Mouse (Mus musculus): Measurements from ENCODE around the gene Reg3a. TPM values are rescaled to one million over a fixed set of nuclear protein-coding genes. Genes with fewer than 3 reads are reported as not detected.
A peak's percentile ranks its signal among the peaks of the same experiment; 100 is the strongest.
"Not testable (repeated sequence)": the region's sequence is repeated elsewhere in the genome, so short reads cannot be mapped to it uniquely, and the experiment has no call there.

Reg3a gene
- not detected for total RNA-seq (2021)

DNA sequence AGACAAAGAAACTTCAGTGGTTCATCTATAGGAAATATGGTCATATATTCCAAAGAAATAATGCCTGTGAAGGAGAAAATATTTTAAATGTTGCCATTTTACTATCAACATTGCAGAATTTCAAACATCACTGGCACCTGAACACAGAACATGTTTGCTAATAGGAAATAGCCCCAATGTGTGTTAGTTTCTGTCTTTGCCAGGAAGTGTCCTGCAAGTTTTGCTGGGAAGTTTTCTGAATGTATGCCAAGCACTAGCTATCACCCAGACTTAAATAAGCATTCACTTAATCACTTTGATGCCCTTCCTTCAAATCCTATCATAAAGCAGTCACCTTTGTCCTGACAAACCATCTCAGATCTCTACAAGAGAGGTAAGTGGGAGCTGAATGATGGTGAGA, at the start of gene Reg3a:
Reg3a (plus strand) TSS at position 301 of the 400 bp plus-strand sequence.
- intact Hi-C loops (cut with DNase I): no loop called here
- no peak for DNase-seq

DNA sequence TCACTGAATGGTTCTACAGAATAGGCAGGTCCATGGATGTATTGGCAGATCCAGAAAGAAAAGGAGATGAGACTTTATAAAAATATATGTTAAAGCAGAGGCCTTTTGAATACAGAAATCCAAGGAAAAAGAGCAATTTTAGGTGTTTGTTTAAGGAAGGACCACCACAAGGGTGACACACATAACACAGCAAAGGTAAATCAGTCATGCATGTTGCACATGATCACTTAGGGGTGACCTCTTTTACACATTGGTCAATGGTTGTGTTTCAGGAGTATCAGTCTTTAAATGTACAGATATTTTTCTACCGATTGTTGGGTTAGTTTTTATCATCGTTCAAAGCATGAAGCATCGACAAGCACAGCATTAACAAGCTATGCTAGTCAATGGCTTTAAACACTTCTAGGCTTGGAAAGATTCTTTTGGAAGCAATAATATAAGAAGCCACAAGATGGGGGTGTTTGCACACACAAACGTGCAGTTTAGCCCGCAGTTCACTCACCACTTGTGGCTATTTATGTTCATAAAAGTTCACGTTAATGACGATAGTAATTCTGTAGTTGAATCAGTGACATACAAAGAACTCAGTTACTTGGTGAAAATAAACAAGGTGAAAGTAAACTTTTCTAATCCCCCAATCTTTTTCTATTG, 48.5 kb upstream of the Reg3a start:
- DNase-seq: peak; percentile 4
- intact Hi-C loops (cut with DNase I): loop anchor here (2.0 kb wide), 1 partner anchor 183 kb away; no protein-coding TSS in a partner anchor

DNA sequence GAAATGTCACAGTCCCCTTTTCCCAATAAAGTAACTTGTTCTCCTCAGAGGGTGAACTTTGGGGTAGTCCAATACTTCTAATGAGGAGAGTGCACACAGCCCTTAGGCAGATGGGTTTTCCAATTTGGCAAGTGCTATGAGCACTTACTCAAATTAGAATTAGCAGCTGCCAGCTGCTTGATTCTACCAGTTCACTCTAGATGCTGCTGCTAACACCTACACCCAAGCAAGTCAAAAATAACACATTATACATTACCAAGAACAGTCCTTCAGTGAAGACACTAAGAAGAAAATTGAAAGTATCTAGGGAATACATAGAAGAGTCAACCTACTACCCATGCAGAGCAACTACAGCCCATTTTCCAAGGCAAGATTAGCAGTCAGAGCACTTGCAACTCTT, 40.2 kb upstream of the Reg3a start:
- intact Hi-C loops (cut with DNase I): no loop called here
- no peak for DNase-seq

DNA sequence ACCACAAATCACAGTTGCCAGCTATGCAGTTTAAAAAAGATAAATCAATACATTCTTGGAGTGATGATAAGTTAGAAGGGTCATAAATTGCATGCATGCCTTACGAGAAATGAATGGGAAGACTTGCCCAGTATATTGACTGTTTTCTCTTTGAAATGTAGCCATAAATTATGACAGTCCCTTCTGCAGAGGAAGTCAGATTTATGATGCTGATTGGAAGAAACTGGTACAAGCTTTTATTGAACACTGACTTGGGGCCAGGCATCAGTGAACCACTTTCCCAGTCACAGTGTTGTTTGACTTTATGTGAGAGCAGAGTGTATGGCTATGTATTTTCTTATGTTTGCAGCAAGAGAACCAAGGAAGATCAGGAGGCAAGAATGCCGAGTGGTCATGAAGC, 38.8 kb upstream of the Reg3a start:
- DNase-seq: no peak
- intact Hi-C loops (cut with DNase I): no loop called here

DNA sequence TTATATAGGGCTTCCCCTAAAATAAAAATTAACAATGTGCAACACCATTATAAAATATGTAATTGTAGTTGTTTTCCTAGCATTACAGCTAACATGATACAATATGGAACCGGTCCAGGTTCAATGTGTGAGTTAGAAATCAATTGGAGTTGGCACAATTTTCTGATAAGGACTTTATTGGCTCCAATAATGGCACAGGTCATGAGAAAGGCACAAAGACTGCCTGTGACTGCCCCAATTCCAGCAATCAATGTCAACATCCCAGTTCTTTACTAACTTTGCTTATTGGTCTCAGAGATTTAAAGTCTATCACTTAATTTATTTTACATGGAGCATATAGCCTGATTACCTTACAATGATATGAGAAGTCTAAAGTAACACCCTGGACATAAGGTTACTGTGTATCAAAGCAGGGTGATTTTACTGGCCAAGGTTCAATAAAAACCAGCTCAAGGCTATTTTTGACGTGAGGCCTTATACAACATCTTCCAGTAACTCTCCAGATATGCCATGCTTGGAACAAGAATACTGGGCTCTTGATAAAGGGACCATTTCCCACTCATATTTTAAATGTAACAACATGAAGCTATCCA, 18.4 kb upstream of the Reg3a start:
- intact Hi-C loops (cut with DNase I): no loop called here
- DNase-seq: no peak

DNA sequence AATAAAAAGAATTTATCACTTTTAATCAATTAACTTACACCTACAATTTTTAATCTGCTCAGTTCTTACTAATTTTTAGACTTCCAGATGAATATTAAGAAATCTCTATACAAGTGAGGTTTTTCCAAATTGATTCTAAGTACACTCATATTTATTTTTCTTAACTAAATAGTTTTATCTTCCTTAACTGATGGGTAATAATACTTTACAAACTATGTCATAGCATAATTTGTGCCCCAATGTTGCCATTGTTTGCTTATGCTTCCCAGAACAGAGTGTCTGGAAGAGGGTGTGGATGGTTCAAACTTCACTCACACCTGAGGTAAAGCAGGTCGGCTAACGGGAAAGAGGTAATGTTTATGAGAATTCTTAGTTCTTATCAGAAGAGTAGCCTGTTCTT, 10.2 kb upstream of the Reg3a start, which contains the start of gene Reg3b:
Reg3b (plus strand) TSS at position 301 of the 400 bp plus-strand sequence.
- DNase-seq: no peak
- intact Hi-C loops (cut with DNase I): no loop called here

DNA sequence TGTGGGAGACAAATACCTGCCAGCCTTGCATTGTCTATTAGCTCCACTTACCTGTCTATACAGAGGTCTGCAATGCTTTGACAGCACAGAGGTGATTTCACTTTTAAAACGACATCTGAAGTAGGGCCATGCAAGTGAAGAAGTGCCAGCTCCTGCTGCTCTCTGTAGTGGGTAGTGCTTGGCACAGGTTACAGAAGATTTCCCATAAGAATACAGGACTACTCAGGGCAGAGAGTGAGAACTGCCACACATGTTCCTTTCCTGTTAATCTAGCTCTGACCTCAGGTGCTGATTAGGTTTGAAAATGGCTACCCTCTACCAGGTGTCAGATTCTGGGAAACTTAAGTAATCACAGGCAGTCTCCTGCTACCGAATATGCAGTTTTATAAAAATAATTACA, 1.7 kb upstream of the Reg3a start, which contains the start of gene Reg3d:
Reg3d (minus strand) TSS at position 101 of the 400 bp plus-strand sequence.
- DNase-seq: no peak
- intact Hi-C loops (cut with DNase I): no loop called here

DNA sequence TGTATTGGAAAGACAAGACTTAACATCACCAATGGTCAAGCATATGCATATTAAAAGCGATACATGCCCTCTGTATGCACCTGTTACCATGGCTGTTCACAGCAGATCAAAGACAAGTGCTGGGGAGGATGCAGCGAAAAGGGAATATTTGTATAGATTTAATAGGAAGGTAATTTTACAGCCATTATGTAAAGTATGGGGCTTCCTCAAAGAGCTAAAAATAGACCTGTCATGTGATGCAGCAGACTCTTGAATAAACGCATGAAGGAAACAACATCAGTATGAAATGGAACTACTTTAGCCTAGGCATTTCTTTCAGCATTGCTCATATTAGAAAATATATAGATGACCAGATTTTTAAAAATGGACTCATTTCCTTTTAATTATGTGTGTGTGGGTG, 5.1 kb downstream of the Reg3a start:
- no peak for DNase-seq
- intact Hi-C loops (cut with DNase I): no loop called here

DNA sequence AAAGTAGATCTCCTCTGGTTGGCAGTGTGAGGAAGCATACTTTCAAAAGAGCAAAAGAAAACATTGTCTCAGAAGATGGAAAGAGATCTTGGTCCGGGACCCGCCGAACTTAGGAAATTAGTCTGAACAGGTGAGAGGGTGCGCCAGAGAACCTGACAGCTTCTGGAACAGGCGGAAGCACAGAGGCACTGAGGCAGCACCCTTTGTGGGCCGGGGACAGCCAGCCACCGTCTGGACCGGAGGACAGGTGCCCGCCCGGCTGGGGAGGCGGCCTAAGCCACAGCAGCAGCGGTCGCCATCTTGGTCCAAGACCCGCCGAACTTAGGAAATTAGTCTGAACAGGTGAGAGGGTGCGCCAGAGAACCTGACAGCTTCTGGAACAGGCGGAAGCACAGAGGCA, 14.8 kb downstream of the Reg3a start, which contains the start of gene Reg2:
Reg2 (plus strand) TSS at position 301 of the 400 bp plus-strand sequence.
- intact Hi-C loops (cut with DNase I); DNase-seq: not testable (repeated sequence)

DNA sequence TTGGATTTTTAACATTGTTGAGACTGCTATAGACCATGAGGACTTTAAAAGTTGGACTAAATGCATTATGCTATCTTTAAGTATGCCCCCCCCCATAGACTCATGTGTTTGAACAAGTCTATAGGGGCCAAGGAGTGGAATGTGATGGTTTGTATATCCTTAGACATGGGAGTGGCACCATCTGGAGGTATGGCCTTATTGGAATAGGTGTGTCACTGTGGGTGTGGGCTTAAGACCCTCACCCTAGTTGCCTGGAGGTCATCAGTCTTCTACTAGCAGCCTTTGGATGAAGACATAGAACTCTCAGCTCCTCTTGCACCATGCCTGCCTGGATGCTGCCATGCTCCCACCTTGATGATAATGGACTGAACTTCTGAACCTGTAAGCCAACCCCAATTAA, 41.9 kb downstream of the Reg3a start, which contains the start of gene Reg1:
Reg1 (plus strand) TSS at position 301 of the 400 bp plus-strand sequence.
- intact Hi-C loops (cut with DNase I); DNase-seq: not testable (repeated sequence)

DNA sequence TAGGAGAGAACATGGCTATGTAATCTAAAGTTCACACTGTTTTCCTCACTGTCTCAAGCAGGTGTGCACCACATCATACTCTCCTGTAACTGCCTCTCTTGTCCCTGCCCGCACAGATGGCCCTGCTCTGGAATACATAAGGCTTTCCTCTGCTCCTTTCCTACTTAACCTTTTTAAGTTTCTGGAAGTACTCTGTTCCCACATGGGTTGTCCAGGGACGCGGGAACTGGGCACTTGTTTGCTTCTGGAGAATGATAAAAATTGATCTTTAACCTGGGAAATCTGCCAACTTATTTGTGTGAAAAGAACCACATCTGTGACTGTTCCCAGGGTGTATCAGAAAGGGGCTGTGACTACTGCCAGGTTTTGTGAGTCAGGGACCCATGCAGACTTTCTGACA, 45.0 kb downstream of the Reg3a start:
- intact Hi-C loops (cut with DNase I): no loop called here
- DNase-seq: no peak

Other genes starting within 250 kb of the Reg3a start
- gene Reg3b, start 10.1 kb upstream of the Reg3a start, total RNA-seq (2021): not detected
- not detected for gene Reg3d, start 1.8 kb upstream of the Reg3a start, total RNA-seq (2021)
- not detected for gene Reg2, start 14.9 kb downstream of the Reg3a start, total RNA-seq (2021)
- gene Reg1, start 42.0 kb downstream of the Reg3a start, total RNA-seq (2021): not detected
- not detected for gene Reg3g, start 88.2 kb downstream of the Reg3a start, total RNA-seq (2021)

Data from left cerebral cortex, postnatal 4 days (tissue).